Mouse (Mus musculus): Measurements from ENCODE around the gene Galns.
A peak's percentile ranks its signal among the peaks of the same experiment; 100 is the strongest.

The Galns gene

DNA sequence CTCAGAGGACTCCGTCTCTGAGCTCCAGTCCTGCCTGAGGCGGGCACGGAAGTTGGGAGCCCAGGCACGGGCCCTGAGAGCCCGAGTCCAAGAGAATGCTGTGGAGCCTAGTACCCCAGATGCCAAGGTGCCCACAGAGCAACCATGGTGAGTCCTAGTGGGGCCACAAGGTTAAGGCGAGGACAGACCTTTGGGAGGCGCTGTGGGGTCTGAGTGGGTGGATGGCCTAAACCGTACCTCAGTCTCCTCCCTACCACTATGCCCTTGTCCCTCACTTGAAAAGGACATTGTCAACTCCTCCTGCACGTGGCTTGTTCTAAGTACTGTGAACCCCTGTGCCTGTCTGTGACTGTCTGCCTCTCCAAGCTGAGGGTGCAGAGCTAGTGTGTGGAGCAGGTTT, 41.9 kb downstream of the Galns start:
- DNase-seq (ENCODE audit: low read depth in 2 of 2, low spot score in 2 of 2): no peak

GRCm38 (mm10) chr8:122568881-122569309, 42.4 kb downstream of the Galns start:
- no peak for DNase-seq (ENCODE audit: low read depth in 2 of 2, low spot score in 2 of 2)

DNA sequence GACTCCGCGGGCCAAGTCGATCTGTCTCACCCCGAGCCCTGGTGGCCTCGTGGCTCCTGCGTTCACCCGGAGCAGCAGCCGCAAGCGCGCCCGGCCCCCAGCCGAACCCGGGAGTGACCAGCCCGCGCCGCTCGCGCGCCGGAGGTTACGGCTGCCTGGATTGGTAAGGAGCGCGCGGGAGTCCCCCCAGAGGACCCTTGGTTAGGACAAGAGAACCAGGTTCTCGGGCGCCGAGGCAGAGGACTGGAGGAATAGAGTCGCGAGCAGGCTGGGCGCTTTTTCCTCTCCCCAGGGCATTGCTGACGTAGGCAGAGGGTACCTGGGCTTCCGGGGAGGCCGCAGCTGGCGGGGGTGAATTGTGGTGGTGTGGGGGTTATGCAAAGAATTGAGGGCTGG, 43.2 kb downstream of the Galns start:
- peak; percentile 63 to 64 for DNase-seq (ENCODE audit: low read depth in 2 of 2, low spot score in 2 of 2)

- DNase-seq (ENCODE audit: low read depth in 2 of 2, low spot score in 2 of 2): peak; percentile 91 to 93
Measured at GRCm38 (mm10) chr8:122567361-122568108, 43.7 kb downstream of the Galns start, which contains the start of gene Cdt1. Gene Cdt1 (plus strand): TSS chr8:122568015.

GRCm38 (mm10) chr8:122566766-122567165, 44.5 kb downstream of the Galns start:
- no peak for DNase-seq (ENCODE audit: low read depth in 2 of 2, low spot score in 2 of 2)

GRCm38 (mm10) chr8:122564363-122565352, 46.6 kb downstream of the Galns start:
- no peak for DNase-seq (ENCODE audit: low read depth in 2 of 2, low spot score in 2 of 2)

DNA sequence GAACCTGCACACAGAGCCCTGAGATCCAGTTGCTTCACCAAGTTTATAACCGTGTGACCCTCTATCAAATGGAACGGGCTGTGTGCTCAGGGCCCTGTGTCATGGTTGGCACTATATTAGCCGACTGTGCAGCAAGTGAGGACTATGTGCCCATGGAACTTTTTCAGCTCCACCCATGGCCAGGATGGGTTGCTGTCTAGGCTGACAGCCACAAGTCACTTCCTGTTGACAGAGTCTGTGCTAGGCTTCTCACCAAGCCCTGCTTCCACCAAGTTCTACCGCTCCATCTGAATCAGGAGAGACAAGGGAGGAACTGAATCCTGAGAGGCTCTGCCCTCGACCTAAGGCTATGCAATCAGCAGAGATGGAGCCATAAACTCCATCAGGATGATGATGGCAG, 50.1 kb downstream of the Galns start:
- DNase-seq (ENCODE audit: low read depth in 2 of 2, low spot score in 2 of 2): peak; percentile 42 to 57

GRCm38 (mm10) chr8:122558671-122559349, 52.5 kb downstream of the Galns start:
- no peak for DNase-seq (ENCODE audit: low read depth in 2 of 2, low spot score in 2 of 2)

- no peak for DNase-seq (ENCODE audit: low read depth in 2 of 2, low spot score in 2 of 2)
Measured at GRCm38 (mm10) chr8:122557248-122558038, 53.8 kb downstream of the Galns start.

DNA sequence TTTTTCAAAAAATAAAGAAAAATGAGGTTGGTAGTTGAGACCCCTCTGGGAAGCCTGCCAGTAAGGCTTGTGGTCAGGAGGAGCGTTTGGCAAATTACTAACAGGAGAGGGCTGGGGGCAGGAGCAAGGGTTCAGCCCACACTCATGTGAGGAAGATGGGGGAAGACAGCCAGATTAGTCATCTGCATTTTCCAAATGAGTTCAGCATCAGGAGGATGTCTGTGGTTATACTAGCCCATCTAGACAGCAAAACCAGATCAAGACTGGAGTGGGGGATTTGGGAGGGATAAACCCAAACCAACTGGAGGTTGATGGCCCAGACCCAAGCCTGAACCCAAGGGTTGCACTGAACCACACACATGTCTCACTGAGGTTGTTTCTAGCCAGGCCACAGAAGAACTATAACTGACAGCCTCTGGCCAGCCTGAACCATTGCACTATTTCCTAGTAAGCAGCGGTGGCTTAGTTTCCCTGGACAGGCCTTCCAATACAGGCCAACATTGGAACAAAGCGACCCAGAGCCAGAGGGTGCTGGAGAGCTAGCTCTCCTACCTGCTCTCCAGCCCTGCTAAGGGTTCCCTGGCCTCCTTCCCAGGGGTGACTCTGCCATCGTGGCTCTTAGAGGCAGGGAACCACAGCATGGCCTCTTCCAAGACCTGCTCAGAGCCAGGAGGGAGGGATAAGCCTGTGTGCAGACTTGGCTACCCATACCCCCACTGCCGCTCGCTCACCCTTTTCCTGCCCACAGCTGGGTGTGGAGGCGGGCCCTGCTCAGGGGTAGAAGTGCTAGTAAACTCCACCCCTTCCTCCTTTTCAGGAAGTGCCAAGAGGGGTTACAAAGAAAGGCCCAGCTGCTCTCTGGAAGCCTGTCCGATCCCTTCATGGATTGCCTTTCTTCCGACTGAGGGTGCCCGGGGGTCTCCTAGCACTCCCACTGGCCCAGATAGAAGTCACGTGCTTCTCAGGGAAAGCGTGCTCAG, 54.9 kb downstream of the Galns start:
- DNase-seq (ENCODE audit: low read depth in 2 of 2, low spot score in 2 of 2): peak; percentile 70 to 72

DNA sequence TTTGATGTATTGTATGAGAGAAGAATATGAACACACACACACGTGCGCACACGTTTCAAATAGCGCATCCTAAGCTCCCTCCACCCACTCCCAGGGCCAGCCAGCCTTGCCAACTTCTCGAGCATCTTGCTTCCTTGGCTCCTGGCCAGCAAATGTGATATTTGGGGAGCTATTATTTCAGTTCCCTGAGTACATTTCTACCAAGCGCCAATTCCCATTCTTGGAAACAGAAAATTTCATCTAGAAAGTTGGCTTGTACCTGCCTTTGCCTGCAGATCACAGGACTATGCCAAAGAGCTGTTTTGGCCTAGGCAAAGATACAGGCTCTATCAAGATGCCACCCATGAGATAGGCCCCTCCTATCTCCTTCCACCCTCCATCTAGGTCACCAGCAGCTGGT, 56.5 kb downstream of the Galns start:
- no peak for DNase-seq (ENCODE audit: low read depth in 2 of 2, low spot score in 2 of 2)

GRCm38 (mm10) chr8:122551265-122552051, 59.8 kb downstream of the Galns start, which contains the start of gene Piezo1:
Gene Piezo1 (minus strand): TSS chr8:122551329.
- DNase-seq (ENCODE audit: low read depth in 2 of 2, low spot score in 2 of 2): peak; percentile 95 to 97

GRCm38 (mm10) chr8:122550995-122551264, 60.3 kb downstream of the Galns start:
- no peak for DNase-seq (ENCODE audit: low read depth in 2 of 2, low spot score in 2 of 2)

GRCm38 (mm10) chr8:122550234-122550994, 60.8 kb downstream of the Galns start:
- DNase-seq (ENCODE audit: low read depth in 2 of 2, low spot score in 2 of 2): no peak

GRCm38 (mm10) chr8:122548891-122549439, 62.3 kb downstream of the Galns start:
- no peak for DNase-seq (ENCODE audit: low read depth in 2 of 2, low spot score in 2 of 2)

- no peak for DNase-seq (ENCODE audit: low read depth in 2 of 2, low spot score in 2 of 2)
Measured at GRCm38 (mm10) chr8:122548331-122548730, 62.9 kb downstream of the Galns start.

- peak; percentile 51 to 57 for DNase-seq (ENCODE audit: low read depth in 2 of 2, low spot score in 2 of 2)
Measured at GRCm38 (mm10) chr8:122547815-122548214, 63.4 kb downstream of the Galns start.

Data from CD8-positive naive resting alpha-beta T cell, adult 2 months (primary cell).